ENCODE assay signal across 8 mouse cellular contexts in genomic region chr11:88113543-88114271, GRCm38 (mm10). TPM values are rescaled to one million over a fixed set of nuclear protein-coding genes. Genes with fewer than 3 reads are reported as not detected.
A peak's percentile ranks its signal among the peaks of the same experiment; 100 is the strongest.
DNase-seq lines count a peak whose midpoint lies in the region; ATAC-seq and TF ChIP-seq lines count a peak whose summit lies in the region.

No protein-coding gene starts in this region.

- H3K27ac ChIP-seq in forebrain, postnatal 0 days (ENCODE audit: low read depth, low read length), result 0 out of 2 replicates have a peak overlapping the region, but pooled peaks have one; percentile 3
- no peak overlapping the region; the same call in 1 of the 2 replicates for H3K27ac ChIP-seq in forebrain, embryonic 12.5 days

- DNase-seq in forebrain, postnatal 0 days, result no peak
- DNase-seq in brain, embryonic 14.5 days (ENCODE audit: low read depth), result peak; percentile 24
- DNase-seq in heart, postnatal 14 days, result peak; percentile 67 to 68
- DNase-seq in kidney, postnatal 4 days, result peak; percentile 39 to 60
- DNase-seq in testis, postnatal 14 days (ENCODE audit: low spot score), result peak; percentile 83
- no peak for DNase-seq in layer of hippocampus, adult 8-10 months (ENCODE audit: low spot score in 2 of 2)

- H3K36me3 ChIP-seq in forebrain, postnatal 0 days (ENCODE audit: insufficient read depth), result no peaks in the 10 kb centered on the region
- H3K36me3 ChIP-seq in forebrain, embryonic 12.5 days (replicated peaks), result no peaks in the 10 kb centered on the region

- intact Hi-C loops in heart, postnatal 14 days (cut with DNase I), result no loop called here

- no peak for TF ChIP-seq CTCF in forebrain, postnatal 0 days (IDR thresholded peaks at IDR 0.05; ENCODE audit: low read depth)
- no peak for TF ChIP-seq CTCF in brain, embryonic 14.5 days (IDR thresholded peaks at IDR 0.05; ENCODE audit: borderline replicate concordance, extremely low read depth, insufficient read depth, insufficient read length)

- no peak for ATAC-seq in forebrain, postnatal 0 days
- no peak for ATAC-seq in forebrain, embryonic 12.5 days (ENCODE audit: low FRiP score)
- no peak for ATAC-seq in erythroblast, adult 5-6 weeks (replicated peaks; ENCODE audit: low FRiP score, poor library complexity, severe bottlenecking)

- no peaks in the 10 kb centered on the region for H3K9me3 ChIP-seq in forebrain, postnatal 0 days (ENCODE audit: low read length)
- no peaks in the 10 kb centered on the region for H3K9me3 ChIP-seq in forebrain, embryonic 12.5 days

- H3K27me3 ChIP-seq in forebrain, postnatal 0 days (ENCODE audit: insufficient read depth, low read length), result no peaks in the 10 kb centered on the region
- no peaks in the 10 kb centered on the region for H3K27me3 ChIP-seq in forebrain, embryonic 12.5 days

- H3K4me2 ChIP-seq in forebrain, postnatal 0 days (ENCODE audit: low read depth), result no peak overlapping the region
- no peak overlapping the region for H3K4me2 ChIP-seq in forebrain, embryonic 12.5 days

- WGBS in forebrain, postnatal 0 days, result 52% methylated on average over 6 of the region's 6 CpGs
- 70% methylated on average over 6 of the region's 6 CpGs for WGBS in forebrain, embryonic 12.5 days

- H3K4me1 ChIP-seq in forebrain, postnatal 0 days (ENCODE audit: insufficient read depth), result peaks cover 6% of the 10 kb centered on the region
- peaks cover 62% of the 10 kb centered on the region for H3K4me1 ChIP-seq in forebrain, embryonic 12.5 days

- no peak overlapping the region for H3K4me3 ChIP-seq in forebrain, postnatal 0 days (ENCODE audit: low read depth, low read length)
- H3K4me3 ChIP-seq in forebrain, embryonic 12.5 days (replicated peaks), result no peak overlapping the region

- TF ChIP-seq POLR2A in brain, embryonic 14.5 days (IDR thresholded peaks at IDR 0.05; ENCODE audit: borderline replicate concordance, extremely low read depth, insufficient read depth, insufficient read length, poor library complexity, severe bottlenecking), result no peak

- no peak overlapping the region for H3K9ac ChIP-seq in forebrain, postnatal 0 days
- H3K9ac ChIP-seq in forebrain, embryonic 12.5 days, result no peak overlapping the region; the same call in 1 of the 2 replicates

RNA-seq across cellular contexts. Expression of gene Cuedc1, which starts 15.8 kb away (rescaled TPM):
- 28.9 and 34.7 TPM in 2 replicates for total RNA-seq in forebrain, postnatal 0 days (2014; rRNA removed)
- 22.0 and 34.6 TPM in 2 replicates for polyA plus RNA-seq in forebrain, postnatal 0 days (2015; fragmentation: Nextera tagmentation; extraction: Ambion mirVana)
- 41.1 and 42.5 TPM in 2 replicates for polyA plus RNA-seq in forebrain, embryonic 12.5 days (2016; fragmentation: Nextera tagmentation; extraction: Ambion mirVana)
- polyA plus RNA-seq in brain, embryonic 14.5 days (2012; rRNA removed), result 33.1 and 53.2 TPM in 2 replicates
- total RNA-seq in heart, postnatal 14 days (2021), result 10 to 100 TPM; 47.9 to 55.6 TPM
- 2.7 TPM in 1 of 2 replicates, not detected in the other for total RNA-seq in erythroblast, adult 5-6 weeks (2015; ENCODE audit: low replicate concordance)
- 0.98 TPM in 1 of 2 replicates, not detected in the other for total RNA-seq in erythroblast, adult 5-6 weeks (2017; ENCODE audit: low replicate concordance)
- 10 to 100 TPM; 30.9 to 38.7 (median 33.4) TPM for total RNA-seq in layer of hippocampus, adult 8-10 months (2022)

RNA-seq across cellular contexts. Expression of gene Vezf1, which starts 45.6 kb away (rescaled TPM):
- total RNA-seq in forebrain, postnatal 0 days (2014; rRNA removed), result 33.0 and 43.7 TPM in 2 replicates
- polyA plus RNA-seq in forebrain, postnatal 0 days (2015; fragmentation: Nextera tagmentation; extraction: Ambion mirVana), result 28.0 and 34.6 TPM in 2 replicates
- 84.8 and 91.5 TPM in 2 replicates for polyA plus RNA-seq in forebrain, embryonic 12.5 days (2016; fragmentation: Nextera tagmentation; extraction: Ambion mirVana)
- 45.0 and 58.4 TPM in 2 replicates for polyA plus RNA-seq in brain, embryonic 14.5 days (2012; rRNA removed)
- total RNA-seq in heart, postnatal 14 days (2021), result 10 to 100 TPM; 41.5 to 41.9 TPM
- 15.8 and 23.4 TPM in 2 replicates for total RNA-seq in erythroblast, adult 5-6 weeks (2015; ENCODE audit: low replicate concordance)
- 7.9 and 11.7 TPM in 2 replicates for total RNA-seq in erythroblast, adult 5-6 weeks (2017; ENCODE audit: low replicate concordance)
- 10 to 100 TPM; 25.0 to 26.5 (median 25.7) TPM for total RNA-seq in layer of hippocampus, adult 8-10 months (2022)

Comparison
In these comparisons a context has a peak if more than half of its experiments do, and no peak if none do; other contexts are left out.
1. DNase-seq: peak in brain, embryonic 14.5 days (single experiment), heart, postnatal 14 days (2 of 2), kidney, postnatal 4 days (2 of 2) and testis, postnatal 14 days (single experiment); none in forebrain, postnatal 0 days (single experiment) and layer of hippocampus, adult 8-10 months (0 of 2).